Mouse (Mus musculus) hindbrain, embryonic 12.5 days (tissue): ENCODE measurements around the gene Obsl1. TPM values are rescaled to one million over a fixed set of nuclear protein-coding genes. Genes with fewer than 3 reads are reported as not detected.

ENCODE experiments used
- ATAC-seq: fragments of 200-750 bp; cut with Nextera tagmentation; 2 replicates; pipeline ENCODE4 v1.8.0; 2017; ENCODE audit warnings: moderate TSS enrichment; ENCODE audit not compliant: low FRiP score
- H3K27ac ChIP-seq: fragments of 300-500 bp; sonication (generic); 2 replicates; pipeline ENCODE4 v1.5.1; 2016; ENCODE audit warnings: mild to moderate bottlenecking
- H3K27me3 ChIP-seq: fragments of 300-500 bp; sonication (generic); 2 replicates; pipeline ENCODE4 v1.6.1; 2016; ENCODE audit warnings: mild to moderate bottlenecking
- H3K36me3 ChIP-seq: fragments of 300-500 bp; sonication (generic); 2 replicates; pipeline ENCODE4 v1.6.1; 2016; ENCODE audit warnings: mild to moderate bottlenecking
- H3K4me1 ChIP-seq: fragments of 300-500 bp; sonication (generic); 2 replicates; pipeline ENCODE4 v1.6.1; 2016
- H3K4me2 ChIP-seq: fragments of 300-500 bp; sonication (generic); replicated peaks from 2 replicates; pipeline ENCODE4 v1.6.1; 2016; ENCODE audit warnings: mild to moderate bottlenecking
- H3K4me3 ChIP-seq: fragments of 300-500 bp; sonication (generic); 2 replicates; pipeline ENCODE4 v1.5.1; 2016; ENCODE audit warnings: mild to moderate bottlenecking
- H3K9ac ChIP-seq: fragments of 300-500 bp; sonication (generic); 2 replicates; pipeline ENCODE4 v1.6.1; 2016; ENCODE audit warnings: mild to moderate bottlenecking, moderate library complexity
- H3K9me3 ChIP-seq: fragments of 300-500 bp; sonication (generic); replicated peaks from 2 replicates; pipeline ENCODE4 v1.6.1; 2016; ENCODE audit warnings: mild to moderate bottlenecking
- WGBS: fragments of 180-500 bp; shearing (Covaris S2); methylation state at CpG from one replicate; pipeline ENCODE4 v1.1.7; 2016; 5-methylcytosine and 5-hydroxymethylcytosine counted together
- polyA plus RNA-seq: library from polyadenylated mRNA; unstranded; fragments of >200 nt; fragmentation: Nextera tagmentation; extraction: Ambion mirVana; gene quantifications from 2 replicates; pipeline ENCODE4 v1.2.1, GENCODE M21; 2016

Gene Obsl1
- polyA plus RNA-seq, 1 experiment from 2014 or later: 63.4 TPM

DNA sequence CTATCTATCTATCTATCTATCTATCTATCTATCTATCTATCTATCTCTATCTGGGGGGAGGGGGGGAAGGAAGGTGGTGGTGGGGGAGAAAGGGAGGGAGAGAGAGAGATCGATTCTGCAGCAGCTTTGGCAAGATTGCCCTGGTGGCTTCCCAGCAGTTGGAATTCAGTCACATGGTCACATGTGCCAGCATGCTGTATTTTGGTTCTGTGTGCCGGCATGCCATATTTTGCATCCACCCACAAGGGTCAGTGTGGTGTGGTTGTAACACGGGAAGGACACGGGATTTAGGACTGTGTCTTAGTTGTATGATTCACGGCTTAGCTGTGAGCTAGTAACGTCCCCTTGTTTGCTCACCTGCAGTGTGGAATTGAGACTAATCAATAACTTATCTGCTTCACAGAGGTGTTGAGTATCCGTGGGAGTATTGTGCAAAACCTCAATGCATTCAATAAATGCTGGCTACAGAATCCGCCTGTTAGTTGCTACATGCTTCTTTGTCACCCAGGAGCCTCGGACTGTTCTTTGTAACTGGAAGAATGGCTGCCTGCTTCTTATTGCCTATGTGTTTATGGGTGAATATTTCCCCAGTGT, 32.4 kb upstream of the Obsl1 start:
- H3K4me1 ChIP-seq: no peaks in the 10 kb centered on the region
- H3K36me3 ChIP-seq: peaks cover 34% of the 10 kb centered on the region
- H3K9me3 ChIP-seq: no peaks in the 10 kb centered on the region
- no peak overlapping the region for H3K4me2 ChIP-seq
- WGBS: 88% methylated on average over 9 of the region's 9 CpGs
- no peak overlapping the region for H3K4me3 ChIP-seq
- no peak for ATAC-seq
- no peak overlapping the region for H3K9ac ChIP-seq
- H3K27me3 ChIP-seq: no peaks in the 10 kb centered on the region
- H3K27ac ChIP-seq: no peak overlapping the region

DNA sequence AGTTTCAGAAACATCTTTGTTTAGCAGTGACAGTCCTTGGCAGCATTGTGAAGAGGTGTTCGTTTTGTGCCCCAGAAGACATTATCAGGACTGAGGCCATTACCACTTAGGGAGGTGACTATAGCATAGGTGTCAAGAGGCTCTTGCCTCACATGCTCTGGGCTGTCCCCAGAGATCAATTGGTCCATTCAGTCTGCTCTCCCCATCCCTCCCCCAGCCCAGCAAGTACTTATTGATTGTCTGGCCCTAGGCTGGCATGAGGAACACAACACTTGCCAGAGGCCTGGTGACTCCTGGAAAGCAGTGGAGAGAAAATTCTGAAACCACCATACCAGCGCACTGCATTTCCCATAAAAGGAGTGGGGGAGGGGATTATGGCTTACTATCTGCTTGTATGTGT, 31.3 kb upstream of the Obsl1 start:
- Histone ChIP-seq H3K9ac (no peak overlapping the region), H3K36me3 (peaks cover 44% of the 10 kb centered on the region), H3K27me3 (no peaks in the 10 kb centered on the region), H3K4me1 (no peaks in the 10 kb centered on the region), H3K9me3 (no peaks in the 10 kb centered on the region), H3K4me2 (no peak overlapping the region), H3K27ac (no peak overlapping the region), H3K4me3 (no peak overlapping the region)
- no peak for ATAC-seq
- 90% methylated on average over 2 of the region's 2 CpGs for WGBS

DNA sequence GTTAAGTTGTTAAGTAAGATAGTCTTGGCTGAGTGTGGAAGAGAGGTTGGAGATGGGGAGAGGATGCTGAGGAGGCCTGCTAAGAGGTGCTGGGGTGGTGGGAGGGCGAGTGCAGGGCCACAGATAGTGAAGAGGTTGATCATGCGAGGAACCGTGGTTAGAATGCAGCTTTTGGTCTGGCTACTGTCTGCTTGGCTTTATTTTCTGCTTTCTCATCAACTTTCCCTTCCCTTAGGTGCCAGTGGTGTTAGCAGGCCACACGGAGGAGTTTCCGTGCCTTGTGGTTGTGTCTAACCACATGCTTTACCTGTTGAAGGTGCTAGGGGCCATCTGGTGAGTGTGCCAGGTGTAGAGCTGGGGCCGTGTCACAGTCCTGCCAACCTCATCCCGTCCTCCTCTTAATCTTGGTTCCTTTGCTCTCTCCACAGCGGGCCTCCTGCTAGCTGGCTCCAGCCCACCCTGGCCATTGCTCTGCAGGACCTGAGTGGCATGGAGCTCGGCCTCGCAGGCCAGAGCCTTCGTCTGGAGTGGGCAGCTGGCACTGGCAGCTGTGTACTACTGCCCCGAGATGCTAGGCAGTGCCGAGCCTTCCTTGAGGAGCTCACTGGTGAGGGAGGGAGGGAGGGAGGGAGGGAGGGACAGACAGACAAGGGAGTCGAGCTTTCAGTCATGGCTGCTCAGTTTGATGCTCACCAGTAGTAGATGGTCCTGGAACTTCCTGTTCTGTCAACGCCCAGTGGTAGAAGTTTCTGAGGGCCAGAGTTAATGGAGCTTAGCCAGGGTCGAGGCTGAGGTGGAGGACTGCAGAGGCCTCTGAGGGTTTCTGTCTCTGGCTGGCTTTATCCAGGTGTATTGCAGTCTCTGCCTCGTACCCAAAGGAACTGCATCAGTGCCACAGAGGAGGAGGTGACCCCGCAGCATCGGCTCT, 27.3 kb upstream of the Obsl1 start:
- no peaks in the 10 kb centered on the region for H3K9me3 ChIP-seq
- peaks cover 68% of the 10 kb centered on the region for H3K36me3 ChIP-seq
- H3K27ac ChIP-seq: no peak overlapping the region
- ATAC-seq: no peak
- H3K27me3 ChIP-seq: no peaks in the 10 kb centered on the region
- 90% methylated on average over 18 of the region's 19 CpGs for WGBS
- no peaks in the 10 kb centered on the region for H3K4me1 ChIP-seq
- H3K9ac ChIP-seq: no peak overlapping the region
- H3K4me3 ChIP-seq: no peak overlapping the region
- no peak overlapping the region for H3K4me2 ChIP-seq

DNA sequence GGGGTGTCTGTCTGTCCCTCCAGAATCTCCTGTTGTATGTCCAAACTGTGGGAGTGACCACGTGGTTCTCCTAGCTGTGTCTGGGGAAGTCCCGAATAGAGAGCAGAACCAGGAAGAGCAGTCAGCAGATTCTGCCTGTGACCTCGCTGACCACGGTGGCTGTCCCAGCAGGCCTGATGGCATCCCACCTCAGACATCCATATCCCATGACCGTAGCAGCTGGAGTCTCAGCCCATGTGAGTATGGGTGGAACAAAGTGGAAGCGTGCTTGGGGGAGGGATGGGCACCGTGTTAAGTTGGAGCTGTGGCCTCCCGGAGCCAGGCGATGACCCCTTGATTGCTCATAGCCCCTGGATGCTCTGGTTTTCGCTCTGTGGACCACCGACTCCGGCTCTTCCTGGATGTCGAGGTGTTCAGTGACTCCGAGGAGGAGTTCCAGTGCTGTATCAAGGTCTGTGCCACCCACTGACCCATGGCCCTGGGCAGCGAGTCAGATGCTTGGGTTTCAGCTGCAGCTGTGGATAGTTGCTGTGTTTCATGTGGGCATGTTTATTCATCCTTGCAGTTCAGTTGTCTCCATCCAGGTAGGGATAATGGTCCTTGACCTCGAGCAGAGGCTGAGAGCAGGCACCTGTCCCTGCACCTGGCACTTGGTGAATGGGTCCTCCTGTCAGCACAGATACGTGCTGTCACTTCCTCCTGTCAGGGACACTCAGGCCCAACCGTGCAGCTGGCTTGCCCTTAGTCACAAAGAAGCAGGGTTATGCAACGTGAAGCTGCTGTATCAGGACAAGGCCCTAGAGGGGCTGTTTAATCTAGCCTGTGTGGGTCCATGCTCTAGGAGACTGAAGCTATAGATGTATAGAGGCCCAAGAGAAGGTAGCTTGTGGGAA, 26.3 kb upstream of the Obsl1 start:
- WGBS: 88% methylated on average over 19 of the region's 19 CpGs
- H3K4me1 ChIP-seq: no peaks in the 10 kb centered on the region
- peaks cover 76% of the 10 kb centered on the region for H3K36me3 ChIP-seq
- no peak overlapping the region for H3K27ac ChIP-seq
- H3K9ac ChIP-seq: no peak overlapping the region
- no peak overlapping the region for H3K4me2 ChIP-seq
- ATAC-seq: no peak
- no peaks in the 10 kb centered on the region for H3K9me3 ChIP-seq
- no peaks in the 10 kb centered on the region for H3K27me3 ChIP-seq
- no peak overlapping the region for H3K4me3 ChIP-seq

DNA sequence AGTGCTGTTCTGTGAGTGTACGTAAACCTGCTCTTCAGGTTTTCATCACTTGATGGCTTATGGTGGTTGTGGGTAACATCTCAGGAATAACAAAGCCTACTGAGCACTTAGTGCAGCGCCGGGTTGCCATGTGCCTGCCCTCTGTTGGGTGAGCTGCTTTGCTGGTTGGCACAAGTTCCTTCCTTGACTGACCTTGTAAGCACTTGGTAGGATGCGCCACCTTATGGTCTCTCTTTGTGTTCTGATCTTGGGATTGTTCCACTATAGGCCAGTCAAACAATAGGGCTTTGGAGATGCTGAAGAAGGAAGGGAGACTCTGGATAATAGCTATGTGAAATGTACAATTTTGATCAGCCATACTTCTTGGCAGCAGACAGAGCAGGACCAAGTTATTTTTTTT, 24.3 kb upstream of the Obsl1 start:
- Histone ChIP-seq H3K4me2 (no peak overlapping the region), H3K36me3 (peaks cover 71% of the 10 kb centered on the region), H3K9me3 (no peaks in the 10 kb centered on the region), H3K4me1 (no peaks in the 10 kb centered on the region), H3K27me3 (no peaks in the 10 kb centered on the region), H3K4me3 (no peak overlapping the region), H3K9ac (no peak overlapping the region), H3K27ac (no peak overlapping the region)
- no peak for ATAC-seq
- 88% methylated on average over 4 of the region's 4 CpGs for WGBS

DNA sequence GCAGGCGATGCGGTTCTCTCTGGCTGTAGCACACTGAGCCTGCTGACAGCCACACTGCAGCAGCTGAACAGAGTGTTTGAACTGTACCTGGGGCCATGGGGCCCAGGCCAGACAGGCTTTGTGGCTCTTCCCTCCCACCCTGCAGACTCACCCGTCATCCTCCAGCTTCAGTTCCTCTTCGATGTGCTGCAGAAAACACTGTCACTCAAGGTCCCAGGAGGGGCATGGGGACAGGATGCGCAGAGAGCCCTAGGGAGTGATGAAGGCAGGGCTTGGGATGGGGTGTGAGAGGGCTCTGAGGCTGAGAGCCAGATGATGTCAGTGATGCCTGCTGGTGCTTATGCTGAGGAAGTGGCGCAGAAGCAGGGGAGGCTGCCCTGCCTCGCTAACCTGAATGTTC, 18.4 kb upstream of the Obsl1 start:
- H3K4me2 ChIP-seq: no peak overlapping the region
- no peaks in the 10 kb centered on the region for H3K27me3 ChIP-seq
- no peak overlapping the region for H3K4me3 ChIP-seq
- no peak for ATAC-seq
- no peaks in the 10 kb centered on the region for H3K9me3 ChIP-seq
- peaks cover 9% of the 10 kb centered on the region for H3K4me1 ChIP-seq
- 91% methylated on average over 7 of the region's 7 CpGs for WGBS
- H3K9ac ChIP-seq: no peak overlapping the region
- H3K27ac ChIP-seq: no peak overlapping the region
- H3K36me3 ChIP-seq: peaks cover 35% of the 10 kb centered on the region

DNA sequence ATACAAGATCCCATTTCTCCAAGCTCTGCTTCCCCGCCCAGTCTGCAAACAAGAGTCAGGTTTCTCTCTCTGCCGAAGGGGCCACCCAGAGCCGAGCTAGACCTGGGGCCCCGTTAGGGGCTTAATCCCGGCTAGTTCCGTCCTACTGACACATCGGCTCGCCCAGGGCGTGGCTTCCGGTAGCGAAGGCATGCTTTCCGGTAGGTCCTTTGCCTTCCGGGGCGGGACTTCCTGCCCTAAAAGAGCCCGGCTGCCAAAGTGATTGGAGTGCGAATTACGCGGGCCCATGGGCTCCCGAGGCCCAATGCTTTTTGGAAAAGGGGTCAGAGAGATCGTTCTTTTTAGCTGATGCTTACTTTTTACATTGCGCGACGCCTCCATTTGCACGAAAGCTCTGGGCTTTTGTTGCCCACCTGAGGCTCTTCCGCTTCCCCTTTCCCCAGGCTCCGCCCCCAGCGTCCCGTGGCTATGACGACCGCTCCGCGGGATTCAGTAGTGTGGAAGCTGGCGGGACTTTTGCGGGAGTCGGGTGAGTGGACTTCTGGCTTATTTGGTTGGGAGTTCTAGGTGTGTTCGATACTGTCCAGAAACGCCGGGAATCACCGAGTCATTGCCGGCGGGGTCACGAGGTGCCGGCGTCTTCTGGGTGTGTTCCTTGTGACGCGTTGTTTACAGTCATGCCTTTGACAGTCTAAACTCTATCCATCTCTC, 15.2 kb upstream of the Obsl1 start, which contains the start of gene Stk11ip:
Stk11ip (plus strand) TSS at position 209 of the 711 bp plus-strand sequence.
- Histone ChIP-seq H3K9me3 (no peaks in the 10 kb centered on the region), H3K27ac (peak within 1 kb of the TSS; percentile 86), H3K4me2 (peak within 1 kb of the TSS; percentile 71), H3K36me3 (peaks cover 4% of the 10 kb centered on the region), H3K9ac (peak within 1 kb of the TSS; percentile 54), H3K27me3 (no peaks in the 10 kb centered on the region), H3K4me1 (peaks cover 9% of the 10 kb centered on the region), H3K4me3 (peak within 1 kb of the TSS; percentile 66)
- peak; percentile 97 for ATAC-seq
- WGBS: under 1% methylated on average over 46 of the region's 46 CpGs

DNA sequence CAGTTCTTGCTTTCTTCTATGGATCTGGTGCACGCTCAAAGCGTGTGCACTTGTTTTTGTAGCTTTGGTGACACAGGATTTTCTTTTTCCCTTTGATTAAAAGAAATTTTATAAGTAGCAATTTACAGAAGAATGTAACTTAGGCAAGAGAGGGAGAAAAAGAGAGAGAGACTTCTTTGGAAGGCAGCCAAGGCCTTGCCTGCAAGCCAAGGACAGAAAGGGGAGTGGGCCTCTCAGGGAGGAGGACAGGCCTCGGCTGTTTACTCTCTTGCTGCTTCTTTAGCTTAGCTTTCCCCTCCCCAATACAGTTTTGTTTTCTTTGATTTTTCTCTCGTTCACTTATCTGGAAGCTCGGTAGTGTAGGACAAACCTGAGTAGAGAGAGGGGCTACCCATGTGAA, 13.3 kb upstream of the Obsl1 start:
- Histone ChIP-seq H3K4me3 (no peak overlapping the region), H3K27me3 (no peaks in the 10 kb centered on the region), H3K27ac (no peak overlapping the region), H3K4me2 (no peak overlapping the region), H3K36me3 (no peaks in the 10 kb centered on the region), H3K4me1 (peaks cover 9% of the 10 kb centered on the region), H3K9ac (no peak overlapping the region), H3K9me3 (no peaks in the 10 kb centered on the region)
- ATAC-seq: no peak
- WGBS: 90% methylated on average over 5 of the region's 5 CpGs

DNA sequence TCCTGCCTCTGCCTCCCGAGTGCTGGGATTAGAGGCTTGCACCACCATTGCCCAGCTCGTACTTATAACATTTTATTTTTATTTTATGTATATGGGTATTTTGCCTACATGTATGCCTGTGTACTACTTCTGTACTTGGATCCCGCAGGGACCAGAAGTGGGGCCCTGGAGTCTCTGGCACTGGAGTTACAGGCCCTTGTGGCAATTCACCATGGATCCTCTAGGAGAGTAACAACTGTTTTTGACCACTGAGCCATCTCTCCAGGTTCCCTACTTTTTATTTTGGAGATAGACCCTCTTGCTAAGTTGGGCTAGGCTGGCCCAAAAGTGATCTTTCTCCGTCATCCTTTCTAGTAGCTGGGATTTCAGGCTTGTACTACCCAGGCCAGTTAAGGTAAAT, 12.2 kb upstream of the Obsl1 start:
- H3K27ac ChIP-seq: no peak overlapping the region
- H3K9ac ChIP-seq: no peak overlapping the region
- WGBS: 97% methylated on average over 4 of the region's 4 CpGs
- H3K36me3 ChIP-seq: no peaks in the 10 kb centered on the region
- H3K4me2 ChIP-seq: no peak overlapping the region
- no peaks in the 10 kb centered on the region for H3K27me3 ChIP-seq
- H3K4me3 ChIP-seq: no peak overlapping the region
- no peak for ATAC-seq
- no peaks in the 10 kb centered on the region for H3K9me3 ChIP-seq
- H3K4me1 ChIP-seq: peaks cover 9% of the 10 kb centered on the region

DNA sequence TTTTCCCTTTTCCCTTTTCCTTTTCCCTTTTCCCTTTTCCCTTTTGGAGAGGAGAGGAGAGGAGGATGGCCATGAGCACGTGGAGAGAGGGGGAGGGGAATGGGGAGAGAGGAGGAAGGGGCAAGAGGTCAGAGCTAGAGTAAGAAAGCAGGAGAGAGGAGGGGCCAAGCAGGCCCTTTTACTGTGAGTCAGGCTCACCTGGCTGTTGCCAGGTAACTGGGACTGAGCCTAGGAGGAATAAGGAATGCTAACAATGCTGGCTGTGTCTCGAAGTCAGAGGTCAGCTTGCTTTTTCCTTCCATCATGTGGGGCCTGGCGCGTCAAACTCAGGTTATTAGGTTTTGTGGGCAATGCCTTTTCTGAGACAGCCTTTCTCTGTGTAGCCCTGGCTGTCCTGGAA, 11.7 kb upstream of the Obsl1 start:
- 56% methylated on average over 4 of the region's 4 CpGs for WGBS
- Histone ChIP-seq H3K36me3 (no peaks in the 10 kb centered on the region), H3K4me2 (no peak overlapping the region), H3K4me3 (no peak overlapping the region), H3K27me3 (no peaks in the 10 kb centered on the region), H3K9me3 (no peaks in the 10 kb centered on the region), H3K4me1 (peaks cover 9% of the 10 kb centered on the region), H3K27ac (no peak overlapping the region), H3K9ac (no peak overlapping the region)
- ATAC-seq: no peak

DNA sequence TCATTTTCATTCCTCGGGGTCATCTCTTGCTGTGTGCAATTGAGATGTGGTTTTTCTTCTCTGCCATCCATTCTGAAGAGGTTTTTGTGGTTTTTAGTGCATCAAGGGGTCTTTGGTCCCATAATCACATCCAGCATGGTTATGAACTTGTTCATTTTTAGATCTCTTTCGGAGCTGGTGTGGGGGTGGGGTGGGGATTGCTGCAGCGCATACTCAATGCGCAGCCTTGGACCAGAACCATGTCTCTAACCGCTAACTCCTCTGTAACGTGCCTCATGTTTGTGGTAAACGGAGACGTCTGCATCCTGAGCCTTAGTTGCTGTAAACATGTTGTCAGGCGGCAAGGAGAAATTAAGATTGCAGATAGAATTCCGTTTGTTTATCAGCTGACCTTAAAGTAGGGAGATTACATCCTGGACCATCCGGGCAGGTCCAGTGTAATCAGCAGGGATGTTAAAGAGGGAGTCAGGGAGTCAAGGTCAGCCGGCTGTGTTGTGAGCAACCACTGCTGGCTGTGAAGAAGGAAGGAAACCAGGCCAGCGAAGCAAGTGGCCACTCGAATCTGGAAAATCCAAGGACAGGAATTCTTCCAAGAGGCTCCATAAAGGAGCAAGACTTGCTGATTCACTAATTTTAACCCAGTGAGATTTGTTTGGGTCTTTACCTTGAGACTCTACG, 10.6 kb upstream of the Obsl1 start:
- Histone ChIP-seq H3K4me3 (no peak overlapping the region), H3K27ac (no peak overlapping the region), H3K36me3 (no peaks in the 10 kb centered on the region), H3K4me2 (no peak overlapping the region), H3K9ac (no peak overlapping the region), H3K9me3 (no peaks in the 10 kb centered on the region), H3K4me1 (peaks cover 4% of the 10 kb centered on the region), H3K27me3 (no peaks in the 10 kb centered on the region)
- WGBS: 84% methylated on average over 15 of the region's 15 CpGs
- ATAC-seq: no peak
